ENCODE assay signal across 9 mouse cellular contexts in genomic region chr7:109111000-109111399, GRCm38 (mm10). TPM values are rescaled to one million over a fixed set of nuclear protein-coding genes. Genes with fewer than 3 reads are reported as not detected.
A peak's percentile ranks its signal among the peaks of the same experiment; 100 is the strongest.
DNase-seq lines count a peak whose midpoint lies in the region; ATAC-seq and TF ChIP-seq lines count a peak whose summit lies in the region.
"Had no signal": no experiment of that assay in that cellular context is flagged by ENCODE, and none has a peak within 500 bp of the region (broad histone marks: within the 10 kb centered on the region; RNA-seq: fewer than 3 reads in every experiment).

No protein-coding gene starts in this region.

- no peak overlapping the region for H3K4me2 ChIP-seq in heart, embryonic 13.5 days
- H3K4me2 ChIP-seq in forebrain, embryonic 12.5 days = no peak overlapping the region
- H3K4me2 ChIP-seq: limb, embryonic 15.5 days had no signal

- no peak for ATAC-seq in heart, embryonic 13.5 days (ENCODE audit: extremely low read depth, insufficient number of reproducible peaks, low FRiP score, low TSS enrichment)
- peak; percentile 30; the same call in 1 of the 2 replicates for ATAC-seq in forebrain, embryonic 12.5 days (ENCODE audit: low FRiP score)

- H3K36me3 ChIP-seq in heart, embryonic 13.5 days = no peaks in the 10 kb centered on the region
- H3K36me3 ChIP-seq in forebrain, embryonic 12.5 days (replicated peaks) = no peaks in the 10 kb centered on the region
- H3K36me3 ChIP-seq in thymus, adult 2 months (ENCODE audit: control insufficient read depth, insufficient read depth, low read length) = no peaks in the 10 kb centered on the region
- H3K36me3 ChIP-seq: limb, embryonic 15.5 days had no signal

- DNase-seq in heart, adult 18-20 months = no peak
- DNase-seq in left cerebral cortex, adult 2 months (ENCODE audit: extremely low spot score in 1 of 2, low spot score in 2 of 2) = peak; percentile 51 to 61
- peak; percentile 68 for DNase-seq in right cerebral cortex, postnatal 25 days
- no peak for DNase-seq in adrenal gland, adult (ENCODE audit: inconsistent age in 2 of 2, low spot score in 1 of 2)
- DNase-seq in thymus, adult 2 months = no peak
- DNase-seq in adrenal gland, adult 8-10 months = no peak

- TF ChIP-seq POLR2A in thymus, adult 2 months (IDR thresholded peaks at IDR 0.05; ENCODE audit: control insufficient read depth, extremely low read depth, insufficient read depth, low read length, poor library complexity) = no peak

- peak overlapping the region; percentile 36; the same call in 1 of the 2 replicates for H3K27ac ChIP-seq in heart, embryonic 13.5 days (replicated peaks)
- H3K27ac ChIP-seq in forebrain, embryonic 12.5 days = peak overlapping the region; percentile 58; the same call in 1 of the 2 replicates
- no peak overlapping the region for H3K27ac ChIP-seq in left cerebral cortex, adult 2 months
- H3K27ac ChIP-seq in thymus, adult 2 months (ENCODE audit: control insufficient read depth, insufficient read depth, low read length) = no peak overlapping the region
- H3K27ac ChIP-seq: limb, embryonic 15.5 days had no signal

- intact Hi-C loops in left cerebral cortex, adult 2 months (cut with DNase I) = no loop called here

- peaks cover 6% of the 10 kb centered on the region for H3K4me1 ChIP-seq in heart, embryonic 13.5 days
- H3K4me1 ChIP-seq in forebrain, embryonic 12.5 days = peaks cover 36% of the 10 kb centered on the region
- H3K4me1 ChIP-seq in thymus, adult 2 months (replicated peaks; ENCODE audit: control insufficient read depth, insufficient read depth, low read length) = no peaks in the 10 kb centered on the region
- H3K4me1 ChIP-seq: limb, embryonic 15.5 days had no signal

- 0 out of 2 replicates have a peak, but pooled peaks cover 3% of the 10 kb centered on the region for H3K27me3 ChIP-seq in heart, embryonic 13.5 days (replicated peaks)
- H3K27me3 ChIP-seq in forebrain, embryonic 12.5 days = peaks cover 47% of the 10 kb centered on the region
- no peaks in the 10 kb centered on the region for H3K27me3 ChIP-seq in thymus, adult 2 months (ENCODE audit: control insufficient read depth, insufficient read depth, low read length)
- H3K27me3 ChIP-seq: limb, embryonic 15.5 days had no signal

- TF ChIP-seq CTCF in left cerebral cortex, adult 2 months (IDR thresholded peaks at IDR 0.05) = no peak; the same call in 1 of the 2 replicates
- no peak for TF ChIP-seq CTCF in thymus, adult 2 months (IDR thresholded peaks at IDR 0.05; ENCODE audit: borderline replicate concordance, control insufficient read depth, extremely low read depth, insufficient read depth, low read length, poor library complexity)

- WGBS in heart, embryonic 13.5 days = 61% methylated on average over 5 of the region's 5 CpGs
- WGBS in forebrain, embryonic 12.5 days = 34% methylated on average over 5 of the region's 5 CpGs
- WGBS in thymus, adult 2 months = 90% methylated on average over 5 of the region's 5 CpGs

- no peaks in the 10 kb centered on the region for H3K9me3 ChIP-seq in heart, embryonic 13.5 days
- H3K9me3 ChIP-seq in forebrain, embryonic 12.5 days = no peaks in the 10 kb centered on the region
- H3K9me3 ChIP-seq: limb, embryonic 15.5 days had no signal

- H3K4me3 ChIP-seq in heart, embryonic 13.5 days = no peak overlapping the region
- no peak overlapping the region for H3K4me3 ChIP-seq in forebrain, embryonic 12.5 days (replicated peaks)
- no peak overlapping the region for H3K4me3 ChIP-seq in left cerebral cortex, adult 2 months
- no peak overlapping the region for H3K4me3 ChIP-seq in thymus, adult 2 months (ENCODE audit: control insufficient read depth, insufficient read depth, low read length)
- H3K4me3 ChIP-seq: limb, embryonic 15.5 days had no signal

- no peak overlapping the region for H3K9ac ChIP-seq in heart, embryonic 13.5 days
- H3K9ac ChIP-seq in forebrain, embryonic 12.5 days = no peak overlapping the region
- H3K9ac ChIP-seq: limb, embryonic 15.5 days had no signal

RNA-seq across cellular contexts. Expression of gene Ric3, which starts 27.9 kb away (rescaled TPM):
- polyA plus RNA-seq in heart, embryonic 13.5 days (2015; fragmentation: Nextera tagmentation; extraction: Ambion mirVana) = 0.75 and 0.82 TPM in 2 replicates
- 1 to 10 TPM; 2.6 to 3.4 TPM for total RNA-seq in heart, adult 18-20 months (2021)
- polyA plus RNA-seq in forebrain, embryonic 12.5 days (2016; fragmentation: Nextera tagmentation; extraction: Ambion mirVana) = 23.6 and 25.1 TPM in 2 replicates
- total RNA-seq in left cerebral cortex, adult 2 months (2021) = 10 to 100 TPM; 63.7 to 66.3 TPM
- polyA plus RNA-seq in thymus, adult 2 months (2012; rRNA removed) = 0.31 and 0.55 TPM in 2 replicates
- 10 to 100 TPM; 70.1 to 94.0 (median 82.6) TPM for total RNA-seq in adrenal gland, adult 8-10 months (2022)

Comparison
In these comparisons a context has a peak if more than half of its experiments do, and no peak if none do; other contexts are left out.
1. H3K27ac ChIP-seq: peak in heart, embryonic 13.5 days (single experiment) and forebrain, embryonic 12.5 days (single experiment); none in left cerebral cortex, adult 2 months (single experiment) and thymus, adult 2 months (single experiment).
2. DNase-seq: peak in left cerebral cortex, adult 2 months (2 of 2) and right cerebral cortex, postnatal 25 days (single experiment); none in heart, adult 18-20 months (0 of 2), adrenal gland, adult (0 of 2), thymus, adult 2 months (single experiment) and adrenal gland, adult 8-10 months (single experiment).
3. RNA of gene Ric3, which starts 27.9 kb away (total RNA-seq): 70.1 to 94.0 TPM in adrenal gland, adult 8-10 months and 63.7 to 66.3 TPM in left cerebral cortex, adult 2 months; 2.6 to 3.4 TPM in heart, adult 18-20 months; every median in the first group is over 10 times any median in the second.